Mouse (Mus musculus) ES-E14 (cell line): Measurements from ENCODE around the gene Akt1s1. TPM values are rescaled to one million over a fixed set of nuclear protein-coding genes. Genes with fewer than 3 reads are reported as not detected.

Experiments used
- DNase-seq: peaks from one replicate; pipeline ENCODE4 v3.0.0-alpha.2; 2013; ENCODE audit warnings: low read depth, low spot score
- H3K27ac ChIP-seq: 2 replicates; pipeline ENCODE4 v1.5.1; 2012; ENCODE audit warnings: low read depth, mild to moderate bottlenecking, low read length, moderate library complexity, mixed read lengths; ENCODE audit not compliant: poor library complexity, insufficient read depth, severe bottlenecking
- H3K36me3 ChIP-seq: 2 replicates; pipeline ENCODE4 v1.6.1; 2012; ENCODE audit warnings: mild to moderate bottlenecking, low read length, moderate library complexity, mixed read lengths; ENCODE audit not compliant: control insufficient read depth, poor library complexity, insufficient read depth, severe bottlenecking
- H3K4me1 ChIP-seq, 2 experiments: fragments of 150-350 bp in 1 of 2; sonication (generic) in 1 of 2; 2 replicates each; pipeline ENCODE4 v1.6.1; 2012; ENCODE audit warnings: low read length in 2 of 2, mild to moderate bottlenecking in 1 of 2, mixed read lengths in 1 of 2; ENCODE audit not compliant: control insufficient read depth in 2 of 2, insufficient read depth in 2 of 2, poor library complexity in 1 of 2
- H3K4me3 ChIP-seq, 2 experiments: fragments of 150-350 bp in 1 of 2; sonication (generic) in 1 of 2; 2 replicates each; pipeline ENCODE4 v1.5.1; 2012; ENCODE audit warnings: low read length in 2 of 2, low read depth in 1 of 2, mild to moderate bottlenecking in 1 of 2, mixed read lengths in 1 of 2; ENCODE audit not compliant: insufficient read depth in 1 of 2, poor library complexity in 1 of 2, severe bottlenecking in 1 of 2
- H3K9ac ChIP-seq: 2 replicates; pipeline ENCODE4 v1.6.1; 2012; ENCODE audit warnings: low read depth, mild to moderate bottlenecking, low read length, mixed read lengths; ENCODE audit not compliant: poor library complexity, insufficient read depth, severe bottlenecking
- H3K9me3 ChIP-seq: fragments of 150-350 bp; sonication (generic); 2 replicates; pipeline ENCODE4 v1.6.1; 2012; ENCODE audit warnings: low read depth, mild to moderate bottlenecking, low read length; ENCODE audit not compliant: control insufficient read depth, insufficient read depth
- CHD2 ChIP-seq: IDR thresholded peaks from 2 replicates; pipeline ENCODE4 v1.6.1; 2014; ENCODE audit warnings: mild to moderate bottlenecking, low read depth, low read length, inconsistent platforms
- HCFC1 ChIP-seq: IDR thresholded peaks from 2 replicates; pipeline ENCODE4 v1.6.1; 2012; ENCODE audit warnings: low read length, inconsistent platforms, borderline replicate concordance; ENCODE audit not compliant: insufficient read depth
- MAFK ChIP-seq: IDR thresholded peaks from 2 replicates; pipeline ENCODE4 v1.6.1; 2014; ENCODE audit warnings: mild to moderate bottlenecking, low read depth, low read length, inconsistent platforms; ENCODE audit not compliant: insufficient read depth
- ZC3H11A ChIP-seq: IDR thresholded peaks from 2 replicates; pipeline ENCODE4 v1.6.1; 2012; ENCODE audit warnings: low read depth, mild to moderate bottlenecking, inconsistent platforms, low read length, borderline replicate concordance
- ZNF384 ChIP-seq: IDR thresholded peaks from 2 replicates; pipeline ENCODE4 v1.6.1; 2012; ENCODE audit warnings: low read depth, low read length, inconsistent platforms
- in situ Hi-C, 2 experiments: fragments of 600-800 bp; cut with MboI; formaldehyde crosslinking; loops; one replicate each; pipeline ENCODE4 v1.15.1; 2025; ENCODE audit warnings: low sequenced_read_pairs in 2 of 2, inconsistent platforms in 1 of 2; ENCODE audit not compliant: unreplicated experiment in 2 of 2
- total RNA-seq: library from RNA; depleted of rRNA; stranded (reverse); fragments of 300-350 nt; gene quantifications from 2 replicates; pipeline ENCODE4 v1.2.3, GENCODE M21; 2012

Gene Akt1s1
- total RNA-seq, 1 experiment = 33.8 TPM

- no peak for TF ChIP-seq ZC3H11A
- in situ Hi-C loops = no loop called here
- DNase-seq = peak; percentile 69
- Histone ChIP-seq H3K36me3 (no peaks in the 10 kb centered on the region; the same call in 1 of the 2 replicates), H3K4me3 (peak overlapping the region; percentile 79), H3K4me1 (peaks cover 7 to 26% of the 10 kb centered on the region in 2 experiments), H3K9ac (peak overlapping the region; percentile 83), H3K9me3 (no peaks in the 10 kb centered on the region), H3K27ac (peak overlapping the region; percentile 64)
These were observed 5.7 kb downstream of the Akt1s1 start for GRCm38 (mm10) chr7:44854356-44855031.

- Histone ChIP-seq H3K9ac (peak overlapping the region; percentile 83; the same call in 1 of the 2 replicates), H3K4me3 (peak overlapping the region; percentile 79), H3K36me3 (no peaks in the 10 kb centered on the region; the same call in 1 of the 2 replicates), H3K4me1 (peaks cover 7 to 26% of the 10 kb centered on the region in 2 experiments), H3K27ac (peak overlapping the region; percentile 64), H3K9me3 (no peaks in the 10 kb centered on the region)
- no peak for DNase-seq
- in situ Hi-C loops = no loop called here
- TF ChIP-seq HCFC1 (no peak), CHD2 (no peak), ZC3H11A (no peak), ZNF384 (no peak), MAFK (no peak)
These were observed 6.2 kb downstream of the Akt1s1 start for GRCm38 (mm10) chr7:44855036-44855435.

- Histone ChIP-seq H3K4me3 (peak overlapping the region; percentile 99), H3K9me3 (no peaks in the 10 kb centered on the region), H3K9ac (no peak overlapping the region; the same call in 1 of the 2 replicates), H3K4me1 (peaks cover 7 to 23% of the 10 kb centered on the region in 2 experiments), H3K27ac (no peak overlapping the region), H3K36me3 (peaks cover 2% of the 10 kb centered on the region; the same call in 1 of the 2 replicates)
- no peak for DNase-seq
- in situ Hi-C loops = no loop called here
- TF ChIP-seq ZNF384 (0 out of 2 replicates have a peak, but pooled peaks have one; percentile 42), HCFC1 (no peak)
These were observed 7.6 kb downstream of the Akt1s1 start for GRCm38 (mm10) chr7:44856265-44856916.

- in situ Hi-C loops = no loop called here
- Histone ChIP-seq H3K36me3 (peaks cover 8% of the 10 kb centered on the region; the same call in 1 of the 2 replicates), H3K4me1 (peaks cover 7 to 21% of the 10 kb centered on the region in 2 experiments), H3K9ac (peak within 1 kb of the TSS; percentile 96), H3K4me3 (peak within 1 kb of the TSS; percentile 99), H3K27ac (peak within 1 kb of the TSS; percentile 78), H3K9me3 (no peaks in the 10 kb centered on the region)
- TF ChIP-seq CHD2 (no peak), ZC3H11A (no peak), MAFK (0 out of 2 replicates have a peak, but pooled peaks have one; percentile 4), HCFC1 (0 out of 2 replicates have a peak, but pooled peaks have one; percentile 23), ZNF384 (no peak)
- DNase-seq = peak; percentile 89
These were observed 8.3 kb downstream of the Akt1s1 start, which contains the start of gene Pnkp for GRCm38 (mm10) chr7:44857042-44857552. Pnkp (plus strand) TSS chr7:44857139.
